Mouse (Mus musculus) testis, adult 2 months (tissue): ENCODE measurements around the gene Tns1.

Experiments
- CTCF ChIP-seq: fragments of 200-500 bp; IDR thresholded peaks from 2 replicates; pipeline ENCODE4 v1.5.1; 2012; ENCODE audit warnings: low read depth, mild to moderate bottlenecking, inconsistent platforms, low read length, moderate library complexity; ENCODE audit not compliant: control insufficient read depth, insufficient read depth, insufficient replicate concordance
- POLR2A ChIP-seq: fragments of 200-500 bp; IDR thresholded peaks from 2 replicates; pipeline ENCODE4 v1.6.1; 2012; ENCODE audit warnings: low read depth, mild to moderate bottlenecking, inconsistent platforms, low read length, moderate library complexity; ENCODE audit not compliant: control insufficient read depth

- no peak for TF ChIP-seq CTCF
- no peak for TF ChIP-seq POLR2A
Measured at GRCm38 (mm10) chr1:74047722-74048121, 76.5 kb downstream of the Tns1 start.
